Mouse (Mus musculus) layer of hippocampus, adult 11-12 months (tissue): ENCODE measurements around the gene Sgsh.

Source experiments
- DNase-seq: peaks from one replicate; pipeline ENCODE4 v3.0.0; 2022; ENCODE audit warnings: low spot score

The Sgsh gene

DNA sequence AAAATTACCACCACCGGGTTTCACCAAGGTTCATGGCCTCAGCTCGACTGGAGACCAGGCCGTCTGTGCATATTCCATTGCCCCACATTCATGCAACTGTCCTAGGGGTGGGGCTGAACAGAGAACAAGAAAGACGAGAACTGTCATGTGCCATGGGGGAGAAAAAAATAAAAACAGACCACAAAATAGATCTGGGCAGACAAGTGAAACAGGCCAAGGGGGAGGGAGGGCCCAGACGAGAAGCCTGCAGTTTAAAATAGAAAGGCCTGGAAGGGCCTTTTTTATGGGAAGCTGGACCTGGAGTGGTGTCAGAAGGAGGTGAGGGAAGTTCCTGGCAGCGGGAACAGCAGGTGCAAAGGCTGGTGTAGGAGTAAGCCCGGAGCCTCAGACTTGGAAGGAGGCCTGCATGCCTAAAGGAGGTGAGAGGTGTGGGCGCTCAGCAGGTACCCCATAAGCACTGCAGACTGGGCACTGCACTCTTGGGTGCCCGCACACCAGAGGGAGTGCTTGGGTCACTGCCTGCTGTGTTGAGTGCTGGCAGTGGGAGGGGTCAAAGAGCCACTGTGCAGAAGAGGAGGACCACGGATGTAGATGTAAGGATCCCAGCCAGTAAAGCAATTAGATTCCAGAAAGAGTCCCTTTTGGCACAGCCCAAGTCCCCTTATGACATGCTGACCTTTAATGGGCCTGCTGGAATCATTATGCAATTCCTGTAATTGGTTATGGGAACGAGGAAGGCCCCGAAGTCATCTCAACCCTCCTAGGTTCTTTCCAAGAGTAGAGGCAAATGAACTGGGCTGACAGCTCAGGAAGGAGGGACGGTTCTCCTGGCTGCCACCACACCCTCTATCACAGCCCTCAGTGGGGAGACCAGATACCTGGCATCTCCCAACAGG, 48.3 kb downstream of the Sgsh start:
- no peak for DNase-seq

GRCm38 (mm10) chr11:119304904-119305712, 50.2 kb downstream of the Sgsh start:
- no peak for DNase-seq

- DNase-seq: no peak
These were observed 54.4 kb downstream of the Sgsh start for GRCm38 (mm10) chr11:119300986-119301385.

DNA sequence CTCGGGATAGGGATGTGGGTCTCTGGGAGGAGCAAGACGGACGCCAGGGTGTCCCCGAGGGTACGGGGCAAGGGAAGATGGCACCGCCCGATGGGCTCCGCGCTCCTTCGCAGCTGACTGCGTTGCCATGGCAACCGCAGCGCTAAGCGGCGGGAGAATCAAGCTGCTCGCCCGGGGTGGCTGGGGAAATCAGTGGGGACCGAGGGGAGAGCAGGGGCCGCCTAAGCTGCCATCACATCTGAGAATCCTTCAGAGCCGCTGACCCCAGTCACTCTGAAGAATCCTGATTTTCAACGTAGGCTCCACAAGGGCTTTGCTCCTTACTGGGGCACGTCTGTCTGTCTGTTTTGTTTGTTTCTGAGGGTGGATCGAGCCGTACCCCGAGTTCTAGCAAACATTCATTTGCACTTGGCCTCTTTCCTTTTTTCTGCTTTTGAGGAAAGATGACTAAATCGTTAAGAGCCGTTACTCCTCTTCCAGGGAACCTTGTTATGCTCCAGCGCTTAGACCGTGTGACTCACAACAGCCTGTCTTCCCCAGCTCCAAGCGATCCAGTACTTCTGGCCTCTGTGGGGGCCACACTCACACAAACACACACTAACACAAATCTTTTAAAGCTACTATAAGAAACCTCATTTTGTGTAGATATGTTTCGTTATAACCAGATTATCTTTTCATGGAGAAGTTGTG, 54.9 kb downstream of the Sgsh start:
- DNase-seq: no peak

GRCm38 (mm10) chr11:119299391-119300245, 55.7 kb downstream of the Sgsh start, which contains the start of gene Eif4a3:
Gene Eif4a3 (minus strand): TSS chr11:119300089.
- peak; percentile 93 for DNase-seq

DNA sequence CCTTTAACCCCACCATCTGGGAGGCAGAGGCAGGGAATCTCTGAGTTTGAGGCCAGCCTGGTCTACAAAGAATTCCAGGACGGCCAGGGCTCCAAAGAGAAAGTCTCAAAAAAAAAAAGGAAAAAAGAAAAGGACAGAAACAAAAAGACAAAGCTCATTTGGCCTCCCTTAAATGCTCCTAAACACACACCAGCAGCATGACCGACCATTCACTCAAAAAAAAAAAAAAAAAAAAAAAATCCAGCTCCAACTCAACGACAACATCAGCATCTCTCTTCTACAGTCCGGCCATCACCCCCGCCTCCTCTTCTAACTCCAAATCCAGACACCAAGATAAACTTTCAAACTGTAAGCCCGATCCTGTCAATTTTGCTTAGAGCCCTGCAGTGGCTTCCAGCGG, 56.4 kb downstream of the Sgsh start:
- DNase-seq: no peak

DNA sequence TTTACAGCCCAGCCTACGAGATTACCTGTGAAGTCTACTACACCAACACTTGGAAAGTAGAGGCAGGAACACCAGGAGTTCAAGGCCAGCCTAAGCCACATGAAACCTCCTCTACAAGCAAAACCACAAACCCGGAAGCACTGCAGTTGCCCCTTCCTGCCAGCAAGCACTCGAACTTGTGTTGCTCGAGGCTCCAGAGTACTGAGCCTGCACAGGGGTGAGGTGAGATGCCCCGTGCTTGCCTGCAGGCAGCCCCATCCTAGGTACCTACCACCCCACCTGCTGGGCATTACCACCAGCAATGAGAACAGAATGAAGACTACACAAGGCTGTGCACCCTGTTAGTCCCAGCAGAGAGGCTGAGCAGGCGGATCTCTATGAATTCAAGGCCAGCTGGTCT, 57.3 kb downstream of the Sgsh start:
- no peak for DNase-seq
